Mouse (Mus musculus): ENCODE measurements around the gene Nckap5.

GRCm38 (mm10) chr1:126626206-126626605, 204.4 kb downstream of the Nckap5 start:
- TF ChIP-seq EP300 (IDR thresholded peaks at IDR 0.05; ENCODE audit: low read length) (no peak), SMC3 (IDR thresholded peaks at IDR 0.05; ENCODE audit: low read depth, low read length) (no peak), POLR2A (IDR thresholded peaks at IDR 0.05; ENCODE audit: low read depth, low read length) (no peak), TCF12 (IDR thresholded peaks at IDR 0.05; ENCODE audit: low read depth, low read length) (no peak), CTCF (conservative IDR thresholded peaks at IDR 0.05 in 1 of 2, IDR thresholded peaks at IDR 0.05 in 1 of 2; ENCODE audit: low read depth in 2 of 2, low read length in 2 of 2) (no peak), MYC (IDR thresholded peaks at IDR 0.05; ENCODE audit: low read depth, low read length) (no peak), E2F4 (IDR thresholded peaks at IDR 0.05; ENCODE audit: insufficient replicate concordance, low read depth, low read length) (no peak), ZC3H11A (IDR thresholded peaks at IDR 0.05; ENCODE audit: low read depth, low read length) (no peak)
